Mouse (Mus musculus): ENCODE measurements around the gene Hdac5. TPM values are rescaled to one million over a fixed set of nuclear protein-coding genes. Genes with fewer than 3 reads are reported as not detected.

The Hdac5 gene
- polyA plus RNA-seq, 1 experiment from 2014 or later: 82.9 TPM

DNA sequence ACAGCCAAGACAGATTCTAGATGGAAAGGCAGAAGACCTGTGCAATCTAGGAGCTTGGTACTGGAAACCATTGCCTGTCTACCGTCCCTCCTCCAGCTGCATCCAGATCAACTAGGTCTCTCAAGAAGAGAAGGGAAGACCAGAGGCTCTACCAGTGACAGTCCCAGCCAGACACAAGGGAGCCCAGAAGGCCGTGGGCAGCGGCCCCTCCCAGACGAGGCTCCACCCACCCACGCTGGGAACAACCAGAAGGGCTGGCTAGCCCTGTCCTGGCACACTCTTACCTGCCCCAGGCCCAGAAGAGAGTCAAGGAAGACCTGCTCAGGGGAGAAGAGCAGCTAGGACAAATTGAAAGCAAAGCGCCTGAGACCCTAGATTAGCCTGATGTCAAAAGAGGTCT lies 9.5 kb downstream of the Hdac5 start:
- peak overlapping the region; percentile 45; the same call in 1 of the 2 replicates for H3K9ac ChIP-seq
- H3K27me3 ChIP-seq (replicated peaks): no peaks in the 10 kb centered on the region
- peaks cover 96% of the 10 kb centered on the region for H3K4me1 ChIP-seq
- peaks cover 26% of the 10 kb centered on the region for H3K36me3 ChIP-seq
- H3K9me3 ChIP-seq: no peaks in the 10 kb centered on the region
- peak overlapping the region; percentile 86 for H3K4me2 ChIP-seq
- peak overlapping the region; percentile 98 for H3K27ac ChIP-seq (replicated peaks)
- H3K4me3 ChIP-seq: no peak overlapping the region; the same call in 1 of the 2 replicates
- no peak for ATAC-seq (ENCODE audit: extremely low read depth, insufficient number of reproducible peaks, low FRiP score, low TSS enrichment)
- WGBS: 32% methylated on average over 6 of the region's 6 CpGs

DNA sequence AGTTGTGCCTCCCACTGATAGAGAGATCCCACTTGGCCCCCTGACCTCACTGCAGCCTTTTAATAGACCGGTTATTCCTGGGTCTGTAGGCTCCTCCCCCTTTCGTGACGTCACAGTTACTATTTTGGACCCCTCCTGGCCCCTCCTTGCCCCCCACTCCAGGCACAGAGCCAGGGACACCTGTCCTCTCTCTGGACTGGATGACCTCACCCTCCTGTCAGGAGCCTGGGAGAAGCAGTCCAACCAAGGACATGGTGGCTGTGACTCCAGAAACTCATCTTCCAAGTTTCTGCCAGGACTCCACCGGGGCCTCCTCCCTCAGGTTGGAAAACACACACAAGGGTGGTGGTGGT lies 10.0 kb downstream of the Hdac5 start:
- ATAC-seq (ENCODE audit: extremely low read depth, insufficient number of reproducible peaks, low FRiP score, low TSS enrichment): peak; percentile 12; the same call in 1 of the 2 replicates
- WGBS: 28% methylated on average over 4 of the region's 4 CpGs
- Histone ChIP-seq H3K36me3 (peaks cover 26% of the 10 kb centered on the region), H3K4me1 (peaks cover 96% of the 10 kb centered on the region), H3K4me3 (peak overlapping the region; percentile 63), H3K27ac (replicated peaks) (peak overlapping the region; percentile 98), H3K9me3 (no peaks in the 10 kb centered on the region), H3K4me2 (peak overlapping the region; percentile 86), H3K9ac (peak overlapping the region; percentile 77; the same call in 1 of the 2 replicates), H3K27me3 (replicated peaks) (no peaks in the 10 kb centered on the region)

DNA sequence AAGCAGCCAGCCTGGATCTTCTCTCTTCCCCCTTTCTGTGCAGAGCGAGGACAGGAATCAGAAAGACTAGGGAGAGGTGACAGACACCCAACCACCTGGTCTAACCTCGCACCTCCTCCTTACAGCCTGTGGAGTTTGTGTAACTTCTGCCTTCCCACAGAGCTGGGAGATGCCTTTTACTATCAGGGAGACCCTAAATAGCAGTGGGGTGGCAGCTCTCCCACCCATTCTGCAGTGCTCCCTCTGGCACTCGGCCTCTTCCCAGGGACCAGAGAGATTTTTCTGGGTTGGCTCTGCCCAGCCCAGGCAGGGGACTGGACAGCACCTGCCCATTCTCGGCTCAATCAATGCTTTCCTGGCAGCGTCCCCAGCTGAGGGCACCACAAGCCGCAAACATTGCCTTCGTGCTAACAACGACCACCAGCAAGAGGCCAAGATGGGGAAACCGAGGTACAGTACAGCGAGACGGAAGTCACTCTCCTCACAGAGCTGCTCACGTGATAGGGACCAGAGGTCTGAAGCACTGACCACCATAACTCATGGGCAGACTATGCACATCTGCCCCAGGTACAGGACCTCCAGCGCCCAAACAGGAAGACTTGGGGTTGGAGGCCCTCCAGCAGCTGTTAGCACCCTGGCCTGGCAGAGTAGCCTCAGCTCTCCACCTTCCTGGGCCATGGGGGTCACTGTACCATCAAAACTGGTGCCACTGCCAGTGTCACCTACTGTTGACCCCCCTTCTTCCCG lies 10.5 kb downstream of the Hdac5 start:
- peak overlapping the region; percentile 98 for H3K27ac ChIP-seq (replicated peaks)
- H3K4me2 ChIP-seq: peak overlapping the region; percentile 86
- H3K9me3 ChIP-seq: no peaks in the 10 kb centered on the region
- WGBS: 42% methylated on average over 14 of the region's 14 CpGs
- no peaks in the 10 kb centered on the region for H3K27me3 ChIP-seq (replicated peaks)
- peaks cover 26% of the 10 kb centered on the region for H3K36me3 ChIP-seq
- peaks cover 96% of the 10 kb centered on the region for H3K4me1 ChIP-seq
- peak overlapping the region; percentile 77 for H3K9ac ChIP-seq
- H3K4me3 ChIP-seq: peak overlapping the region; percentile 63
- no peak; the same call in 1 of the 2 replicates for ATAC-seq (ENCODE audit: extremely low read depth, insufficient number of reproducible peaks, low FRiP score, low TSS enrichment)

DNA sequence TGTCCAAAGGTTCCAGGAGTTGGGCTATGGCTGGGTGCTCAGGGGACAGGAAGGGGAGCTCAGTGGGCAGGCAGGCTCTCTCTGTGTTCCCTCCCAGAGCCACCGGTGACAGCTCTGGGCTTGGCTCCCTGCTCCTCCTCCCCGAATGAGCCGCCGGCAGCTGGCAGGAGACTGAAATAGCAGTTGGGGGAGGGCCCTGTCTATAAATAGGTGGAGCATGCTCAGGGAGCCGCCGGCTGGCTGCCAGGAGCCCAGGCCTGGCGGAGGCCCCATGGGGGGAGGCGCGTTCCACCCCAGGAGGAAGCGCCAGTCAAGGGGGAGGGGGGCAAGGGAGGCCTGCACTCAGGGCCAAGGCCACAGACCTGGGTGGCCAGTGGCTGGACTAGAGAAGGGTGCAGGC lies 11.2 kb downstream of the Hdac5 start:
- Histone ChIP-seq H3K9me3 (no peaks in the 10 kb centered on the region), H3K4me1 (peaks cover 96% of the 10 kb centered on the region), H3K4me3 (peak overlapping the region; percentile 63), H3K36me3 (peaks cover 21% of the 10 kb centered on the region), H3K27ac (replicated peaks) (peak overlapping the region; percentile 98), H3K4me2 (peak overlapping the region; percentile 86), H3K9ac (peak overlapping the region; percentile 89), H3K27me3 (replicated peaks) (no peaks in the 10 kb centered on the region)
- ATAC-seq (ENCODE audit: extremely low read depth, insufficient number of reproducible peaks, low FRiP score, low TSS enrichment): peak; percentile 70
- WGBS: 0% methylated on average over 10 of the region's 10 CpGs

DNA sequence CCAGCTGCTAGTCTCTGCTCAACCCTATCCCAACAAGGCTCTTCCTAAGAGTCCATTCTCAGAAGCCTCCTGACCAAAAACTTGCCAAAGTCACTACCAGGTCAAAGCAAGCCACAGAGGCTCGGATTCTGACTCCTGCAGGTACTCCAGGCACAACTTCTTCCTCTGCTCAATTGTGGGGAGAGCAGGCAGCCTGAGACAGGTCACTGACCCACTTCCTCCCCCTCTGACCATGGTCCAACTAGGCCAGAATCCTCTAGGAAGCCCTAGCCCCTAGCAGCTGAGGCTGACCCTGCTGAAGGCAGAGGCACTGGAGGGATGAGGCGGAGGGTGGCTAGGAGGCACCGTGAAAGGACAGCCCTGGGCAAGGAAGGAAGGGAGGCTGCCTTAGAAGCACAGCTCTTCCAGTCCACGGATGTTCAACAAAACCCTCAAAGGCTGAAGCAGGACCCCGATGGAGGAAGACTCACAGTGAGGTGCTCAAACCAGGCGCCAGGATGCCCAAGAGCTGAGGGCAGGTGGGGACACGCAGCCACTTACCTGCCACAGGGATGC lies 12.0 kb downstream of the Hdac5 start:
- Histone ChIP-seq H3K4me1 (peaks cover 95% of the 10 kb centered on the region), H3K27me3 (replicated peaks) (no peaks in the 10 kb centered on the region), H3K9me3 (no peaks in the 10 kb centered on the region), H3K4me3 (peak overlapping the region; percentile 63), H3K27ac (replicated peaks) (peak overlapping the region; percentile 95), H3K36me3 (peaks cover 18% of the 10 kb centered on the region), H3K4me2 (peak overlapping the region; percentile 86), H3K9ac (peak overlapping the region; percentile 89)
- 29% methylated on average over 7 of the region's 7 CpGs for WGBS
- no peak for ATAC-seq (ENCODE audit: extremely low read depth, insufficient number of reproducible peaks, low FRiP score, low TSS enrichment)

DNA sequence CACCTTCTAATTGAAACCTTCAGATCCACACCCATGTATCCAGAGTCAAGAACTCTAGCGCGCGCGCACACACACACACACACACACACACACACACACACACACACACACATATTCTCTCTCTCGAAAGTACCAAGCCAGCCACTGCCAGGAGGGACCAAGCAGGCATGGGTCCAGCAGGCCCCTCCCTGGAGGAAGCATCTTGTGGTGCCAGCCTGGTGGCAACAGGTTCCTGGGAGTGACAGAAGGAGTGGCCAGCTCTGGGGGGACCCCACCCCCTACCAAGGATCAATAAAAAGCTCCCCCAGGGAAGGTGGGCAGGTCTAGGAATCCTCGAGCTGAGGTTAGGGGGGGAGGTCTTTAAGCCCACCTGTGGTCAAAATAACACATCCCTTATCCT lies 12.6 kb downstream of the Hdac5 start:
- Histone ChIP-seq H3K4me3 (peak overlapping the region; percentile 63), H3K27ac (replicated peaks) (peak overlapping the region; percentile 95), H3K27me3 (replicated peaks) (no peaks in the 10 kb centered on the region), H3K9me3 (no peaks in the 10 kb centered on the region), H3K9ac (peak overlapping the region; percentile 89), H3K36me3 (peaks cover 13% of the 10 kb centered on the region), H3K4me1 (peaks cover 95% of the 10 kb centered on the region), H3K4me2 (peak overlapping the region; percentile 86)
- no peak for ATAC-seq (ENCODE audit: extremely low read depth, insufficient number of reproducible peaks, low FRiP score, low TSS enrichment)
- WGBS: 63% methylated on average over 6 of the region's 6 CpGs

DNA sequence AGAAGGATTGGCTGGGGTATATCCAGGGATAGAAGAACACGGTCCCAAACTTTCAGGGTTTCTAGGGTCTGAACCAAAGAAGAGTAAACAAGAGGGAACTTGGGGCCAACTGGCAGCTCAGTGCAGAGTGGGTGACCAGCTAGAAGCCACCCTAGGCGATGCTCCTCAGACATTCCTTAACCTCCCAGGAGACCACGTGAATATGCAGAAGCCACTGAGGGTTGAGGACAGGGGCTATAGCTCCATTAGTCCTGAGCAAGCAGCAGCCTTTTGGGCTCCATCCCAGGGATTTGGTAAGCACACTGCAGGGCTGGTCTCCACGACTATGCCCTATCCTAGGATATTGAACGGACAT lies 13.1 kb downstream of the Hdac5 start:
- Histone ChIP-seq H3K4me2 (peak overlapping the region; percentile 86), H3K27me3 (replicated peaks) (no peaks in the 10 kb centered on the region), H3K4me3 (peak overlapping the region; percentile 63), H3K9ac (peak overlapping the region; percentile 89), H3K9me3 (no peaks in the 10 kb centered on the region), H3K36me3 (peaks cover 9% of the 10 kb centered on the region), H3K27ac (replicated peaks) (peak overlapping the region; percentile 95), H3K4me1 (peaks cover 95% of the 10 kb centered on the region)
- WGBS: 20% methylated on average over 5 of the region's 5 CpGs
- no peak for ATAC-seq (ENCODE audit: extremely low read depth, insufficient number of reproducible peaks, low FRiP score, low TSS enrichment)

DNA sequence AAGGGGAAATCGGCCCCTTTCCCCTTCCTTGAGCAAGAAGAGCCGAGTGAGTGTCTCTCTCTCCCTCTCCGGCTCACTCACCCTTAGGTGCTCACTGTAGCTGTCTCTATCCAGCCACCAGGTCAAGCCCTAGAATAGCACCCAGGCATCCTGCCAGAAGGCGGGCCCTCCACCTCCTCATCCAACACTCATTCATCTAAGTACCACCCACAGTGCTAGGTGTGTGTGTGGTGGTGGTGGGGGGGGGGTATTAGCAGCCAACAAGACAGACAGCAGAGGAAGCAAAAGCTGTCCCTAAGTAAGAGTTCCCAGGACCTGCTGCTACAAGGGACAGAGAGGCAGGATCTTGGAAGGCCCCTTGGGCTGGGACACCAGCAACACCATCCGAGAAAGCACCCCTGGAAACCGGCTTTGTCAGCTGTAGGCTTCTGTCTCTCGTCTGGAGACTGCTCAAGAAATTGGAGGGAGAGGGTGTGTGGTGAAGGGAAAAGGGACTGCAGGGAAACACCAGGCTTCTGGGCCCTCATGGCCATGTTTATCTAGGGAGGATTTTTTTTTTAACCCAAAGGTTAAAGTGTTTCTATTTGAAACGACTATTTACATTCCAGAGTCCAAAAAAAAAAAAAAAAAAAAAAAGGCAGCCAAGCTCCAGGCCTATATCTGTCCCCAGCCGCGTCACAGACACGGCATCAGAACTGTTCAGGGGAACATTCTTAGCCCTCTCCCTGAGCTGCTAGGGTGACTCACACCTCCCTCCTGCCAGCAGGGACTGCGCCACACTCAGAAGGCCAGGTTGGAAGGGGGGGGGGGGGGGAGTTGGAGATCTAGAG lies 13.7 kb downstream of the Hdac5 start:
- Histone ChIP-seq H3K4me2 (peak overlapping the region; percentile 86), H3K36me3 (peaks cover 11% of the 10 kb centered on the region), H3K27ac (replicated peaks) (peak overlapping the region; percentile 95), H3K27me3 (replicated peaks) (no peaks in the 10 kb centered on the region), H3K4me1 (peaks cover 95% of the 10 kb centered on the region), H3K9me3 (no peaks in the 10 kb centered on the region), H3K4me3 (peak overlapping the region; percentile 63), H3K9ac (peak overlapping the region; percentile 89)
- WGBS: 15% methylated on average over 12 of the region's 12 CpGs
- peak; percentile 58; the same call in 1 of the 2 replicates for ATAC-seq (ENCODE audit: extremely low read depth, insufficient number of reproducible peaks, low FRiP score, low TSS enrichment)

DNA sequence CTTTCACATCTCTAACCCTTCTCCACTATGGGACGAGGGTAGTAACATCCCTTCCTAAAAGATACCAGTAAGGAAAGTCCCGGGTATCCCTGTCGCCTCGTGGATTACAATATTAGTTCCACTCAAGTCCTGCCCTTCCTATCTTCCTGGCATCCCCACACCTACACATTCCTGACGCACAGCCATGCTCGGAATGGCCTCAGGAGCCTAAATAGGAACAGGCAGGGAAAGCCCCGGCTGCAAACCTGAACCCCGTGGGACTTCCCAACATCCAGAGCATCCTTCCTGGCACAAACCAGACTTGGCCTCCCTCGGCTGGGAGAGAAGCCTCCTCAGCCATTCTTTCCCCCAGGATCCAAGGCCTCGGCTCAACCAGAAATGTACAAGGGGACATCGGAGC lies 14.5 kb downstream of the Hdac5 start:
- Histone ChIP-seq H3K4me2 (peak overlapping the region; percentile 86), H3K27me3 (replicated peaks) (no peaks in the 10 kb centered on the region), H3K36me3 (peaks cover 8% of the 10 kb centered on the region), H3K9me3 (no peaks in the 10 kb centered on the region), H3K9ac (peak overlapping the region; percentile 77), H3K4me1 (peaks cover 95% of the 10 kb centered on the region), H3K4me3 (peak overlapping the region; percentile 63), H3K27ac (replicated peaks) (peak overlapping the region; percentile 95)
- no peak for ATAC-seq (ENCODE audit: extremely low read depth, insufficient number of reproducible peaks, low FRiP score, low TSS enrichment)
- WGBS: 42% methylated on average over 11 of the region's 11 CpGs

DNA sequence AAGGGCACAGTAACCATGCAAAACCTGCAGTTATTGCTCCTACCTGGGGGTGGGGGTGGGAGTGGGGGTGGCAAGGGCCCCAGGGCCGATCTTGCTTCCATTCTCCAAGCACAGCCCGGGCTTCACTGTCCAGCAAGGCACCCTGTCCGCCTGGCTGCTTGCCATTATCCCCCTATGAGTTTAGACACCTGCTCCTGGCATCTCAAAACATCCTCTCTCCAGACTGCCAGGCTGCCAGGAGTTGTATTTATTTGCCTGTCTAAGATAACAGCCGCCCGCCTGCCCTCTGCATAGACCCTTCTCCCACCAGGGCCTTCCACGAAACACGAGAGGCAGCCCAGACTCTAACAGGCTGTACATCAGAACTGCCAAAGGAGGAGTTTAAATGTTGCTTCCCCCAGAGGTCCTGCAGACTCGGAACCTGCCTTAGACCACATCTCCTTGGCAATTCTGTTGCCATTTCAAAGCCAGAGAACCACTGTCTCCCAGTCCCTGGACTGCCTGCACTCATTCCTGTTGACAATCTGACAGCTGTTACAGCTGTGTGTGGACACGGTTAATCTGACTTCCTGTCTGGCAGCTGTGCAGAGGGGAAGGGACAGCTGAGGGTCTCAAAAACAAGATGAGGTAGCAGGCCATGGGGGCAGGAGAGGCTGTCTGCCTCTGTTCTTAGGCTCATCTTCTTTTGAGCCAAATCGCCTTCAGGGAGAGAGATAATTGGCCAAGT lies 15.4 kb downstream of the Hdac5 start:
- H3K4me1 ChIP-seq: peaks cover 95% of the 10 kb centered on the region
- peak overlapping the region; percentile 86 for H3K4me2 ChIP-seq
- peak overlapping the region; percentile 95 for H3K27ac ChIP-seq (replicated peaks)
- peak overlapping the region; percentile 5 for H3K4me3 ChIP-seq
- no peaks in the 10 kb centered on the region for H3K27me3 ChIP-seq (replicated peaks)
- 24% methylated on average over 10 of the region's 10 CpGs for WGBS
- no peak for ATAC-seq (ENCODE audit: extremely low read depth, insufficient number of reproducible peaks, low FRiP score, low TSS enrichment)
- H3K36me3 ChIP-seq: peaks cover 8% of the 10 kb centered on the region
- no peaks in the 10 kb centered on the region for H3K9me3 ChIP-seq
- peak overlapping the region; percentile 77 for H3K9ac ChIP-seq

DNA sequence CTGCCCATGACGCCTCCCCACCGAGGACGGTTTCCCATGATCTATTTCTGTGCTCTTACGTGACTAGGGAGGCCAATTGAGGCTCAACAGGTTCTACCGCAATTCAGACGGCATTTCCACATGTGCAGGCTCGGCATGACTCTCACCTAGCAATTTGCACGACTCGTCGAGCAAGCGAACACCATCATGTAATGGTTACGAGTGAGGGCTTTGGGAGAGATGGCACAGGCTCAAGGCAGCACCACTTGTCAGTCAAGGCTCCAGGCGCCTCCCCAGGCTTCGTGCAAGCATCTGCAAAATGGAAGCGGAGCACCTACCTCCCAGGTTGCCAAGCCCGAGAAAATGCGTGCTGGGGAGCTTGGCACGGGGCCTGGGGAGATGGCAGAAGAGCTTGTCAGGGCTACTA lies 18.0 kb downstream of the Hdac5 start:
- peak overlapping the region; percentile 43 for H3K4me2 ChIP-seq
- WGBS: 44% methylated on average over 18 of the region's 18 CpGs
- H3K4me3 ChIP-seq: no peak overlapping the region

More for the DNA sequence above, 18.0 kb downstream of the Hdac5 start:
- ATAC-seq (ENCODE audit: extremely low read depth, insufficient number of reproducible peaks, low FRiP score, low TSS enrichment): no peak
- Histone ChIP-seq H3K9me3 (no peaks in the 10 kb centered on the region), H3K4me1 (peaks cover 97% of the 10 kb centered on the region), H3K36me3 (peaks cover 9% of the 10 kb centered on the region), H3K27ac (replicated peaks) (peak overlapping the region; percentile 68), H3K27me3 (replicated peaks) (no peaks in the 10 kb centered on the region), H3K9ac (peak overlapping the region; percentile 64)

Data from heart, embryonic 13.5 days (tissue).